12 mouse cellular contexts compared by ENCODE assay signal in genomic region chr1:162242980-162243650, GRCm38 (mm10).
DNase-seq lines count a peak whose midpoint lies in the region; ATAC-seq and TF ChIP-seq lines count a peak whose summit lies in the region.
"Had no signal": no experiment of that assay in that cellular context is flagged by ENCODE, and none has a peak within 500 bp of the region (broad histone marks: within the 10 kb centered on the region; RNA-seq: fewer than 3 reads in every experiment).

No protein-coding gene starts in this region.

- H3K4me1 ChIP-seq in heart, embryonic 12.5 days (replicated peaks), result peaks cover 13% of the 10 kb centered on the region; the same call in 1 of the 2 replicates
- H3K4me1 ChIP-seq in heart, adult 2 months (ENCODE audit: control insufficient read depth, insufficient read depth, low read length), result no peaks in the 10 kb centered on the region; the same call in 1 of the 2 replicates
- no peaks in the 10 kb centered on the region for H3K4me1 ChIP-seq in midbrain, embryonic 12.5 days
- no peaks in the 10 kb centered on the region for H3K4me1 ChIP-seq in midbrain, embryonic 14.5 days (ENCODE audit: control insufficient read depth, insufficient read depth, low read length)
- peaks cover 13% of the 10 kb centered on the region for H3K4me1 ChIP-seq in embryonic fibroblast, embryonic 13.5 days (ENCODE audit: control insufficient read depth, insufficient read depth, low read length)
- H3K4me1 ChIP-seq in stomach, embryonic 15.5 days, result no peaks in the 10 kb centered on the region

- H3K4me3 ChIP-seq in heart, embryonic 12.5 days, result no peak overlapping the region
- H3K4me3 ChIP-seq in heart, adult 2 months, result no peak overlapping the region
- no peak overlapping the region for H3K4me3 ChIP-seq in midbrain, embryonic 12.5 days
- no peak overlapping the region for H3K4me3 ChIP-seq in midbrain, embryonic 14.5 days (replicated peaks; ENCODE audit: low read depth, low read length)
- no peak overlapping the region for H3K4me3 ChIP-seq in embryonic fibroblast, embryonic 13.5 days (ENCODE audit: insufficient read depth, low read length)
- H3K4me3 ChIP-seq in stomach, embryonic 15.5 days (replicated peaks), result no peak overlapping the region
- H3K4me3 ChIP-seq: midbrain, embryonic 15.5 days had no signal

- intact Hi-C loops in heart, adult 2 months (cut with DNase I), result no loop called here

- H3K4me2 ChIP-seq in heart, embryonic 12.5 days, result no peak overlapping the region
- no peak overlapping the region for H3K4me2 ChIP-seq in midbrain, embryonic 12.5 days (replicated peaks)
- no peak overlapping the region for H3K4me2 ChIP-seq in midbrain, embryonic 14.5 days (ENCODE audit: low read length)
- H3K4me2 ChIP-seq in stomach, embryonic 15.5 days, result no peak overlapping the region
- H3K4me2 ChIP-seq: midbrain, embryonic 15.5 days had no signal

- no peak for TF ChIP-seq CTCF in heart, adult 2 months (IDR thresholded peaks at IDR 0.05)
- TF ChIP-seq CTCF in embryonic fibroblast, embryonic 13.5 days (IDR thresholded peaks at IDR 0.05; ENCODE audit: borderline replicate concordance, insufficient read depth, low read length), result no peak

- H3K9me3 ChIP-seq in heart, embryonic 12.5 days (replicated peaks), result no peaks in the 10 kb centered on the region
- no peaks in the 10 kb centered on the region for H3K9me3 ChIP-seq in midbrain, embryonic 12.5 days
- no peaks in the 10 kb centered on the region for H3K9me3 ChIP-seq in midbrain, embryonic 14.5 days (ENCODE audit: control insufficient read depth, low read length)
- H3K9me3 ChIP-seq in stomach, embryonic 15.5 days, result no peaks in the 10 kb centered on the region
- H3K9me3 ChIP-seq: midbrain, embryonic 15.5 days had no signal

- no peak overlapping the region for H3K9ac ChIP-seq in heart, embryonic 12.5 days
- no peak overlapping the region for H3K9ac ChIP-seq in heart, adult 2 months (ENCODE audit: low read depth, low read length)
- H3K9ac ChIP-seq in midbrain, embryonic 12.5 days (replicated peaks), result no peak overlapping the region
- no peak overlapping the region for H3K9ac ChIP-seq in midbrain, embryonic 14.5 days (replicated peaks; ENCODE audit: low read length)
- H3K9ac ChIP-seq in stomach, embryonic 15.5 days, result no peak overlapping the region
- H3K9ac ChIP-seq: liver, embryonic 14.5 days; midbrain, embryonic 15.5 days had no signal

- TF ChIP-seq EP300 in heart, adult 2 months (IDR thresholded peaks at IDR 0.05; ENCODE audit: insufficient read depth, low read depth, low read length), result no peak

- no peak for TF ChIP-seq POLR2A in heart, adult 2 months (IDR thresholded peaks at IDR 0.05; ENCODE audit: insufficient read depth, low read depth, low read length)
- TF ChIP-seq POLR2A in embryonic fibroblast, embryonic 13.5 days (IDR thresholded peaks at IDR 0.05; ENCODE audit: low read depth, low read length), result peak; percentile 35; the same call in 1 of the 2 replicates

- whole genome bisulfite sequencing in heart, embryonic 12.5 days, result 60% methylated on average over 7 of the region's 7 CpGs
- WGBS in heart, adult 2 months, result 78% methylated on average over 7 of the region's 7 CpGs
- WGBS in midbrain, embryonic 12.5 days, result 78% methylated on average over 7 of the region's 7 CpGs
- 82% methylated on average over 7 of the region's 7 CpGs for WGBS in midbrain, embryonic 14.5 days
- WGBS in stomach, embryonic 15.5 days, result 43% methylated on average over 7 of the region's 7 CpGs

- H3K27ac ChIP-seq in heart, embryonic 12.5 days (ENCODE audit: poor library complexity, severe bottlenecking), result 0 out of 2 replicates have a peak overlapping the region, but pooled peaks have one; percentile 5
- H3K27ac ChIP-seq in heart, adult 2 months, result no peak overlapping the region
- H3K27ac ChIP-seq in midbrain, embryonic 12.5 days (replicated peaks), result 0 out of 2 replicates have a peak overlapping the region, but pooled peaks have one; percentile 7
- no peak overlapping the region for H3K27ac ChIP-seq in midbrain, embryonic 14.5 days (replicated peaks; ENCODE audit: low read depth, low read length)
- H3K27ac ChIP-seq in embryonic fibroblast, embryonic 13.5 days (ENCODE audit: insufficient read depth, low read length), result peak overlapping the region; percentile 97
- peak overlapping the region; percentile 31; the same call in 1 of the 2 replicates for H3K27ac ChIP-seq in stomach, embryonic 15.5 days
- H3K27ac ChIP-seq: liver, embryonic 14.5 days; midbrain, embryonic 15.5 days had no signal

- no peaks in the 10 kb centered on the region for H3K36me3 ChIP-seq in heart, embryonic 12.5 days
- no peaks in the 10 kb centered on the region for H3K36me3 ChIP-seq in heart, adult 2 months (ENCODE audit: control insufficient read depth, insufficient read depth, low read length)
- no peaks in the 10 kb centered on the region for H3K36me3 ChIP-seq in midbrain, embryonic 12.5 days
- no peaks in the 10 kb centered on the region for H3K36me3 ChIP-seq in midbrain, embryonic 14.5 days (ENCODE audit: control insufficient read depth, insufficient read depth, low read length)
- H3K36me3 ChIP-seq in stomach, embryonic 15.5 days, result no peaks in the 10 kb centered on the region
- H3K36me3 ChIP-seq: midbrain, embryonic 15.5 days had no signal

- DNase-seq in heart, adult 2 months, result no peak
- no peak for DNase-seq in midbrain, embryonic 14.5 days
- DNase-seq in testis, postnatal 14 days (ENCODE audit: low spot score), result no peak
- DNase-seq in left cerebral cortex, adult 18-20 months (ENCODE audit: low spot score in 2 of 2), result no peak
- DNase-seq: adrenal gland, adult 8-10 months; heart, postnatal 10 days had no signal

- H3K27me3 ChIP-seq in heart, embryonic 12.5 days (replicated peaks), result no peaks in the 10 kb centered on the region
- no peaks in the 10 kb centered on the region; the same call in 1 of the 2 replicates for H3K27me3 ChIP-seq in heart, adult 2 months (ENCODE audit: control insufficient read depth, insufficient read depth, low read length)
- H3K27me3 ChIP-seq in midbrain, embryonic 12.5 days, result no peaks in the 10 kb centered on the region
- no peaks in the 10 kb centered on the region for H3K27me3 ChIP-seq in midbrain, embryonic 14.5 days (ENCODE audit: control insufficient read depth, insufficient read depth, low read length)
- no peaks in the 10 kb centered on the region for H3K27me3 ChIP-seq in stomach, embryonic 15.5 days (replicated peaks)
- H3K27me3 ChIP-seq: midbrain, embryonic 15.5 days had no signal

- ATAC-seq in heart, embryonic 12.5 days (ENCODE audit: insufficient number of reproducible peaks, low FRiP score), result no peak
- ATAC-seq in midbrain, embryonic 12.5 days (ENCODE audit: low FRiP score, low read depth), result no peak
- no peak for ATAC-seq in midbrain, embryonic 14.5 days (ENCODE audit: low FRiP score, low TSS enrichment)
- peak; percentile 47; the same call in 1 of the 2 replicates for ATAC-seq in stomach, embryonic 15.5 days (ENCODE audit: insufficient read depth, low FRiP score, low read depth)
- ATAC-seq: midbrain, embryonic 15.5 days had no signal

- no peaks in the 10 kb centered on the region for H3K79me2 ChIP-seq in heart, adult 2 months (replicated peaks; ENCODE audit: control insufficient read depth, insufficient read depth, low read length)

Comparison
In these comparisons a context has a peak if more than half of its experiments do, and no peak if none do; other contexts are left out.
1. H3K27ac ChIP-seq: peak in heart, embryonic 12.5 days (single experiment), midbrain, embryonic 12.5 days (single experiment), embryonic fibroblast, embryonic 13.5 days (single experiment) and stomach, embryonic 15.5 days (single experiment); none in heart, adult 2 months (single experiment) and midbrain, embryonic 14.5 days (single experiment).